Mouse (Mus musculus): Measurements from ENCODE around the gene Gm20696. TPM values are rescaled to one million over a fixed set of nuclear protein-coding genes. Genes with fewer than 3 reads are reported as not detected.

The Gm20696 gene
- total and polyA plus RNA-seq, 3 experiments, result 0.59 TPM; not detected in 2

GRCm38 (mm10) chr6:99606079-99606478 lies 60.5 kb downstream of the Gm20696 start:
- TF ChIP-seq CHD1 (IDR thresholded peaks at IDR 0.05; ENCODE audit: low read depth, low read length) (no peak), KAT2A (IDR thresholded peaks at IDR 0.05; ENCODE audit: insufficient replicate concordance, low read length) (no peak), POLR2AphosphoS2 (IDR thresholded peaks at IDR 0.05; ENCODE audit: low read depth, low read length) (no peak), SIN3A (IDR thresholded peaks at IDR 0.05; ENCODE audit: low read length) (no peak), E2F4 (IDR thresholded peaks at IDR 0.05; ENCODE audit: insufficient replicate concordance, low read depth, low read length) (no peak), MAFK (IDR thresholded peaks at IDR 0.05; ENCODE audit: insufficient replicate concordance, low read length) (no peak), RCOR1 (conservative IDR thresholded peaks at IDR 0.05; ENCODE audit: low read depth, low read length) (no peak), UBTF (IDR thresholded peaks at IDR 0.05; ENCODE audit: low read depth, low read length) (no peak), MAX (IDR thresholded peaks at IDR 0.05; ENCODE audit: low read length) (no peak), ZC3H11A (IDR thresholded peaks at IDR 0.05; ENCODE audit: low read depth, low read length) (no peak), IRF4 (IDR thresholded peaks at IDR 0.05; ENCODE audit: low read depth, low read length) (no peak)
- dilution Hi-C loops (cut with MboI; ENCODE audit: extremely low pct_ligation_motif_present, extremely low pct_unique_long_range_greater_than_20kb, low sequenced_read_pairs) (no loop called here), in situ Hi-C loops (cut with MboI; ENCODE audit: low pct_ligation_motif_present, low pct_unique_long_range_greater_than_20kb, low sequenced_read_pairs) (no loop called here)
- DNase-seq (ENCODE audit: extremely low read depth), result no peak
- Histone ChIP-seq H3K79me2 (replicated peaks; ENCODE audit: control insufficient read depth, extremely low read depth, insufficient read depth, poor library complexity, severe bottlenecking) (no peaks in the 10 kb centered on the region), H3K36me3 (replicated peaks in 1 of 2; ENCODE audit: control insufficient read depth in 1 of 2, insufficient read depth in 1 of 2, low read length in 1 of 2) (no peaks in the 10 kb centered on the region), H3K4me2 (ENCODE audit: insufficient read depth, low read depth, poor library complexity, severe bottlenecking) (no peak overlapping the region), H3K9me3 (replicated peaks; ENCODE audit: low read length) (no peaks in the 10 kb centered on the region), H3K9ac (ENCODE audit: insufficient read depth, low read depth) (no peak overlapping the region), H3K27me3 (replicated peaks) (no peaks in the 10 kb centered on the region), H3K4me1 (ENCODE audit: control insufficient read depth in 1 of 2, insufficient read depth in 2 of 2) (peaks cover 0 to 12% of the 10 kb centered on the region in 2 experiments; a peak in 2 of 4 replicates), H3K27ac (ENCODE audit: insufficient read depth, low read depth) (no peak overlapping the region), H3K4me3 (replicated peaks in 1 of 3; ENCODE audit: low read depth in 2 of 3, low read length in 2 of 3, poor library complexity in 1 of 3) (no peak overlapping the region)

GRCm38 (mm10) chr6:99604758-99605157 lies 61.8 kb downstream of the Gm20696 start:
- H3K4me3 ChIP-seq (replicated peaks in 1 of 3; ENCODE audit: low read depth in 2 of 3, low read length in 2 of 3, poor library complexity in 1 of 3), result no peak overlapping the region
- no peaks in the 10 kb centered on the region; a peak in 2 of 4 replicates for H3K4me1 ChIP-seq (ENCODE audit: control insufficient read depth in 1 of 2, insufficient read depth in 2 of 2)
- dilution Hi-C loops (cut with MboI; ENCODE audit: extremely low pct_ligation_motif_present, extremely low pct_unique_long_range_greater_than_20kb, low sequenced_read_pairs), result no loop called here
- in situ Hi-C loops (cut with MboI; ENCODE audit: low pct_ligation_motif_present, low pct_unique_long_range_greater_than_20kb, low sequenced_read_pairs), result no loop called here
- no peak overlapping the region for H3K27ac ChIP-seq (ENCODE audit: insufficient read depth, low read depth)
- no peaks in the 10 kb centered on the region for H3K9me3 ChIP-seq (replicated peaks; ENCODE audit: low read length)
- TF ChIP-seq E2F4 (IDR thresholded peaks at IDR 0.05; ENCODE audit: insufficient replicate concordance, low read depth, low read length), result no peak
- TF ChIP-seq MAZ (IDR thresholded peaks at IDR 0.05; ENCODE audit: low read depth, low read length), result no peak
- no peaks in the 10 kb centered on the region for H3K27me3 ChIP-seq (replicated peaks)
- H3K4me2 ChIP-seq (ENCODE audit: insufficient read depth, low read depth, poor library complexity, severe bottlenecking), result no peak overlapping the region
- H3K79me2 ChIP-seq (replicated peaks; ENCODE audit: control insufficient read depth, extremely low read depth, insufficient read depth, poor library complexity, severe bottlenecking), result no peaks in the 10 kb centered on the region
- no peak overlapping the region for H3K9ac ChIP-seq (ENCODE audit: insufficient read depth, low read depth)
- no peaks in the 10 kb centered on the region for H3K36me3 ChIP-seq (replicated peaks in 1 of 2; ENCODE audit: control insufficient read depth in 1 of 2, insufficient read depth in 1 of 2, low read length in 1 of 2)
- no peak for DNase-seq (ENCODE audit: extremely low read depth)

GRCm38 (mm10) chr6:99602434-99602833 lies 64.2 kb downstream of the Gm20696 start:
- Histone ChIP-seq H3K4me2 (ENCODE audit: insufficient read depth, low read depth, poor library complexity, severe bottlenecking) (no peak overlapping the region), H3K4me3 (replicated peaks in 1 of 3; ENCODE audit: low read depth in 2 of 3, low read length in 2 of 3, poor library complexity in 1 of 3) (no peak overlapping the region), H3K27me3 (replicated peaks) (no peaks in the 10 kb centered on the region), H3K9me3 (replicated peaks; ENCODE audit: low read length) (no peaks in the 10 kb centered on the region), H3K4me1 (ENCODE audit: control insufficient read depth in 1 of 2, insufficient read depth in 2 of 2) (no peaks in the 10 kb centered on the region; a peak in 1 of 4 replicates), H3K9ac (ENCODE audit: insufficient read depth, low read depth) (no peak overlapping the region), H3K27ac (ENCODE audit: insufficient read depth, low read depth) (no peak overlapping the region), H3K79me2 (replicated peaks; ENCODE audit: control insufficient read depth, extremely low read depth, insufficient read depth, poor library complexity, severe bottlenecking) (no peaks in the 10 kb centered on the region), H3K36me3 (replicated peaks in 1 of 2; ENCODE audit: control insufficient read depth in 1 of 2, insufficient read depth in 1 of 2, low read length in 1 of 2) (no peaks in the 10 kb centered on the region)
- dilution Hi-C loops (cut with MboI; ENCODE audit: extremely low pct_ligation_motif_present, extremely low pct_unique_long_range_greater_than_20kb, low sequenced_read_pairs), result no loop called here
- no peak for TF ChIP-seq MYC (IDR thresholded peaks at IDR 0.05; ENCODE audit: low read depth, low read length)
- TF ChIP-seq GABPA (IDR thresholded peaks at IDR 0.05; ENCODE audit: insufficient replicate concordance, low read depth, low read length), result no peak
- no peak for TF ChIP-seq IRF4 (IDR thresholded peaks at IDR 0.05; ENCODE audit: low read depth, low read length)
- TF ChIP-seq ETS1 (conservative IDR thresholded peaks at IDR 0.05; ENCODE audit: low read depth, low read length), result no peak
- TF ChIP-seq KAT2A (IDR thresholded peaks at IDR 0.05; ENCODE audit: insufficient replicate concordance, low read length), result no peak
- no peak for TF ChIP-seq CHD2 (IDR thresholded peaks at IDR 0.05; ENCODE audit: low read length)
- TF ChIP-seq POLR2AphosphoS2 (IDR thresholded peaks at IDR 0.05; ENCODE audit: low read depth, low read length), result no peak
- no peak for TF ChIP-seq HCFC1 (IDR thresholded peaks at IDR 0.05; ENCODE audit: low read depth, low read length)
- TF ChIP-seq TCF12 (IDR thresholded peaks at IDR 0.05; ENCODE audit: low read depth, low read length), result no peak
- TF ChIP-seq E2F4 (IDR thresholded peaks at IDR 0.05; ENCODE audit: insufficient replicate concordance, low read depth, low read length), result no peak
- no peak for TF ChIP-seq ZMIZ1 (IDR thresholded peaks at IDR 0.05; ENCODE audit: low read depth, low read length)
- TF ChIP-seq POLR2A (IDR thresholded peaks at IDR 0.05; ENCODE audit: low read depth, low read length), result no peak
- no peak for TF ChIP-seq CHD1 (IDR thresholded peaks at IDR 0.05; ENCODE audit: low read depth, low read length)
- TF ChIP-seq MXI1 (IDR thresholded peaks at IDR 0.05; ENCODE audit: low read depth, low read length), result no peak
- no peak for TF ChIP-seq PAX5 (IDR thresholded peaks at IDR 0.05; ENCODE audit: low read length)
- TF ChIP-seq SIN3A (IDR thresholded peaks at IDR 0.05; ENCODE audit: low read length), result no peak
- no peak for TF ChIP-seq MAX (IDR thresholded peaks at IDR 0.05; ENCODE audit: low read length)
- TF ChIP-seq JUN (IDR thresholded peaks at IDR 0.05; ENCODE audit: insufficient read depth, low read depth, low read length), result no peak
- TF ChIP-seq NRF1 (IDR thresholded peaks at IDR 0.05; ENCODE audit: low read depth, low read length), result no peak
- TF ChIP-seq ZC3H11A (IDR thresholded peaks at IDR 0.05; ENCODE audit: low read depth, low read length), result no peak
- no peak for DNase-seq (ENCODE audit: extremely low read depth)
- in situ Hi-C loops (cut with MboI; ENCODE audit: low pct_ligation_motif_present, low pct_unique_long_range_greater_than_20kb, low sequenced_read_pairs), result no loop called here
